Mouse (Mus musculus): ENCODE results near the gene Serpinb3c.
"Not testable (repeated sequence)": the region's sequence is repeated elsewhere in the genome, so short reads cannot be mapped to it uniquely, and the experiment has no call there.

Gene Serpinb3c

GRCm38 (mm10) chr1:107278261-107278660 lies at the start of gene Serpinb3c, which contains the start of gene Serpinb3b:
Serpinb3c (minus strand) TSS chr1:107278371.
Serpinb3b (minus strand) TSS chr1:107278361.
- not testable (repeated sequence) for DNase-seq

GRCm38 (mm10) chr1:107243170-107243569 lies 35.0 kb downstream of the Serpinb3c start:
- DNase-seq, result not testable (repeated sequence)
